Mouse (Mus musculus) CH12.LX (cell line): Measurements from ENCODE around the gene Calcrl.

Experiments
- CTCF ChIP-seq, 2 experiments: IDR thresholded peaks in 1 of 2; conservative IDR thresholded peaks in 1 of 2; 2 replicates each; pipeline ENCODE4 v1.5.1; 2011 to 2012; ENCODE audit warnings: low read depth in 2 of 2, low read length in 2 of 2, improper control_type of control experiment in 1 of 2, inconsistent platforms in 1 of 2, mild to moderate bottlenecking in 1 of 2, moderate library complexity in 1 of 2
- POLR2A ChIP-seq: IDR thresholded peaks from 2 replicates; pipeline ENCODE4 v1.6.1; 2011; ENCODE audit warnings: low read depth, mild to moderate bottlenecking, improper control_type of control experiment, low read length
- ZC3H11A ChIP-seq: IDR thresholded peaks from 2 replicates; pipeline ENCODE4 v1.6.1; 2012; ENCODE audit warnings: low read depth, mild to moderate bottlenecking, inconsistent platforms, low read length, improper control_type of control experiment
- ZNF384 ChIP-seq: IDR thresholded peaks from 2 replicates; pipeline ENCODE4 v1.6.1; 2012; ENCODE audit warnings: low read depth, low read length, improper control_type of control experiment, inconsistent platforms

DNA sequence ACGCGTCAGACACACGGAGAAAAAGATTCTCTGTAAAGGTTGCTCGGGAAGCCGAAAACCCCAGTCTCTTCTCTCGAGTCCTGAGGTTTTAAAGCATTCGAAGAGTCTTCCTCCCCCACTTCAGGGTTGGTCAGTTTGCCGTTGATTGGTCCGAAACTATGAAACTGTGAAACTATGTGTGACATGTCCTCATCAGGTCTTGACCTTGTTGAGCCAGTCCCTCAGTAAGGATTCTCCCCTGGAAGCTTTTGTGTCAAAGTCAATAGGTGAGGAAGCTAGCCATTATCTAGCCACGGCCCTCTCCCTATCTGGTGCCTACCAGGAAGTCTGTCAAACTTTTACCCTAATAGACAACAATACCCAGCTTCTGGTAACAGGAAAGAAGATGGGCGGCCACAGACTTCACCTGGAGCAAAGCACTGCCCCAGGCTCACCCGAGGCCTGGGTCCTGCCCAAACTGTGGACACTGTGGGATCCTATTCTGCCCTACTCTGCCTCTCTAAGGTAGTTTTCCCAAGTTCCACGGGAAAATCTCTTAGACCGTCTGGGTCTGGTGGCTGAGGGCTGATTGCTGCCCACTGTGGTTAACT, 48.8 kb upstream of the Calcrl start:
- TF ChIP-seq POLR2A (no peak), CTCF (conservative IDR thresholded peaks at IDR 0.05 in 1 of 2, IDR thresholded peaks at IDR 0.05 in 1 of 2; ENCODE audit: low read depth in 2 of 2, low read length in 2 of 2) (no peak), ZNF384 (no peak), ZC3H11A (no peak)
